Mouse (Mus musculus) MEL (cell line): ENCODE measurements around the gene C9. TPM values are rescaled to one million over a fixed set of nuclear protein-coding genes. Genes with fewer than 3 reads are reported as not detected.

Experiments
- DNase-seq: peaks from one replicate; pipeline ENCODE4 v3.0.0; 2011; ENCODE audit warnings: low read depth, low spot score
- H3K27ac ChIP-seq: 2 replicates; pipeline ENCODE4 v1.5.1; 2012; ENCODE audit warnings: low read depth, mild to moderate bottlenecking, control low read depth, low read length, moderate library complexity; ENCODE audit not compliant: control insufficient read depth
- H3K27me3 ChIP-seq, 2 experiments: fragments of 150-350 bp in 1 of 2; sonication (generic) in 1 of 2; 2 replicates each; pipeline ENCODE4 v1.6.1; 2012; ENCODE audit warnings: low read length in 2 of 2, mild to moderate bottlenecking in 2 of 2, improper control_type of control experiment in 1 of 2, moderate library complexity in 1 of 2; ENCODE audit not compliant: insufficient read depth in 2 of 2, control insufficient read depth in 1 of 2
- H3K36me3 ChIP-seq, 2 experiments: 2 replicates each; pipeline ENCODE4 v1.6.1; 2012 to 2014; ENCODE audit warnings: low read length in 2 of 2, improper control_type of control experiment in 1 of 2, inconsistent platforms in 1 of 2, mild to moderate bottlenecking in 1 of 2; ENCODE audit not compliant: insufficient read depth in 2 of 2, control insufficient read depth in 1 of 2
- H3K4me1 ChIP-seq, 2 experiments: fragments of 150-350 bp in 1 of 2; sonication (generic) in 1 of 2; 2 replicates each; pipeline ENCODE4 v1.6.1; 2012; ENCODE audit warnings: low read length in 2 of 2, improper control_type of control experiment in 1 of 2, mild to moderate bottlenecking in 1 of 2; ENCODE audit not compliant: insufficient read depth in 2 of 2, control insufficient read depth in 1 of 2
- H3K4me3 ChIP-seq, 2 experiments: fragments of 150-350 bp in 1 of 2; sonication (generic) in 1 of 2; 2 replicates each; pipeline ENCODE4 v1.5.1; 2012; ENCODE audit warnings: low read depth in 2 of 2, low read length in 2 of 2, mild to moderate bottlenecking in 2 of 2, moderate library complexity in 2 of 2, control low read depth in 1 of 2, improper control_type of control experiment in 1 of 2; ENCODE audit not compliant: control insufficient read depth in 1 of 2, insufficient read depth in 1 of 2
- H3K79me2 ChIP-seq: 2 replicates; pipeline ENCODE4 v1.6.1; 2012; ENCODE audit warnings: mild to moderate bottlenecking, low read length, moderate library complexity; ENCODE audit not compliant: control insufficient read depth, poor library complexity, insufficient read depth
- H3K9ac ChIP-seq: 2 replicates; pipeline ENCODE4 v1.6.1; 2012; ENCODE audit warnings: low read depth, mild to moderate bottlenecking, control low read depth, low read length, moderate library complexity; ENCODE audit not compliant: control insufficient read depth, poor library complexity, severe bottlenecking
- H3K9me3 ChIP-seq: fragments of 150-350 bp; sonication (generic); replicated peaks from 2 replicates; pipeline ENCODE4 v1.6.1; 2012; ENCODE audit warnings: mild to moderate bottlenecking, low read length, improper control_type of control experiment, moderate library complexity; ENCODE audit not compliant: insufficient read depth
- ELF1 ChIP-seq: IDR thresholded peaks from 2 replicates; pipeline ENCODE4 v1.6.1; 2014; ENCODE audit warnings: low read depth, mild to moderate bottlenecking, inconsistent platforms, low read length, improper control_type of control experiment, moderate library complexity
- GATA1 ChIP-seq: IDR thresholded peaks from 2 replicates; pipeline ENCODE4 v1.6.1; 2011; ENCODE audit warnings: low read depth, low read length, improper control_type of control experiment
- HCFC1 ChIP-seq: IDR thresholded peaks from 2 replicates; pipeline ENCODE4 v1.6.1; 2012; ENCODE audit warnings: low read depth, mild to moderate bottlenecking, inconsistent platforms, low read length, improper control_type of control experiment, moderate library complexity
- KAT2A ChIP-seq: conservative IDR thresholded peaks from 2 replicates; pipeline ENCODE4 v1.6.1; 2012; ENCODE audit warnings: low read depth, low read length, improper control_type of control experiment, inconsistent platforms
- MAFK ChIP-seq: IDR thresholded peaks from 2 replicates; pipeline ENCODE4 v1.6.1; 2011; ENCODE audit warnings: low read depth, mild to moderate bottlenecking, low read length, improper control_type of control experiment, borderline replicate concordance
- MEF2A ChIP-seq: IDR thresholded peaks from 2 replicates; pipeline ENCODE4 v1.6.1; 2014; ENCODE audit warnings: low read depth, mild to moderate bottlenecking, inconsistent platforms, low read length, improper control_type of control experiment; ENCODE audit not compliant: poor library complexity, insufficient replicate concordance, severe bottlenecking; ENCODE audit errors: extremely low read depth
- MYB ChIP-seq: IDR thresholded peaks from 2 replicates; pipeline ENCODE4 v1.6.1; 2011; ENCODE audit warnings: mild to moderate bottlenecking, low read depth, low read length, improper control_type of control experiment
- MYC ChIP-seq: IDR thresholded peaks from 2 replicates; pipeline ENCODE4 v1.6.1; 2011; ENCODE audit warnings: low read depth, mild to moderate bottlenecking, low read length, improper control_type of control experiment, moderate library complexity
- POLR2AphosphoS2 ChIP-seq: IDR thresholded peaks from 2 replicates; pipeline ENCODE4 v1.6.1; 2011; ENCODE audit warnings: low read length, improper control_type of control experiment
- RAD21 ChIP-seq: IDR thresholded peaks from 2 replicates; pipeline ENCODE4 v1.6.1; 2011; ENCODE audit warnings: mild to moderate bottlenecking, low read depth, low read length, improper control_type of control experiment
- RCOR1 ChIP-seq: IDR thresholded peaks from 2 replicates; pipeline ENCODE4 v1.6.1; 2012; ENCODE audit warnings: low read depth, mild to moderate bottlenecking, inconsistent platforms, low read length, improper control_type of control experiment
- SIN3A ChIP-seq: IDR thresholded peaks from 2 replicates; pipeline ENCODE4 v1.6.1; 2012; ENCODE audit warnings: low read length, improper control_type of control experiment, inconsistent platforms
- SMC3 ChIP-seq: IDR thresholded peaks from 2 replicates; pipeline ENCODE4 v1.6.1; 2011; ENCODE audit warnings: low read depth, low read length, improper control_type of control experiment
- TBP ChIP-seq: IDR thresholded peaks from 2 replicates; pipeline ENCODE4 v1.8.0; 2011; ENCODE audit warnings: low read depth, low read length, improper control_type of control experiment
- TCF12 ChIP-seq: IDR thresholded peaks from 2 replicates; pipeline ENCODE4 v1.6.1; 2014; ENCODE audit warnings: low read depth, mild to moderate bottlenecking, inconsistent platforms, low read length, improper control_type of control experiment, moderate library complexity
- USF2 ChIP-seq, 2 experiments: IDR thresholded peaks; 2 replicates each; pipeline ENCODE4 v1.6.1; 2011 to 2012; ENCODE audit warnings: improper control_type of control experiment in 2 of 2, low read length in 2 of 2, borderline replicate concordance in 1 of 2, inconsistent platforms in 1 of 2, low read depth in 1 of 2, mild to moderate bottlenecking in 1 of 2; ENCODE audit not compliant: insufficient read depth in 1 of 2
- ZC3H11A ChIP-seq: IDR thresholded peaks from 2 replicates; pipeline ENCODE4 v1.6.1; 2012; ENCODE audit warnings: low read depth, mild to moderate bottlenecking, inconsistent platforms, low read length, improper control_type of control experiment
- ZKSCAN1 ChIP-seq: IDR thresholded peaks from 2 replicates; pipeline ENCODE4 v1.6.1; 2012; ENCODE audit warnings: low read depth, mild to moderate bottlenecking, inconsistent platforms, low read length, improper control_type of control experiment, moderate library complexity
- ZMIZ1 ChIP-seq: IDR thresholded peaks from 2 replicates; pipeline ENCODE4 v1.6.1; 2012; ENCODE audit warnings: low read depth, mild to moderate bottlenecking, inconsistent platforms, low read length, improper control_type of control experiment, moderate library complexity
- ZNF384 ChIP-seq: IDR thresholded peaks from 2 replicates; pipeline ENCODE4 v1.6.1; 2012; ENCODE audit warnings: low read depth, mild to moderate bottlenecking, inconsistent platforms, low read length, improper control_type of control experiment
- polyA plus RNA-seq, 2 experiments: library from polyadenylated mRNA; stranded (reverse) in 1 of 2; unstranded in 1 of 2; fragments of >175 nt in 1 of 2; fragments of >200 nt in 1 of 2; gene quantifications; 2 replicates each; pipeline versions ENCODE4 v1.2.1 to v1.2.4; 2012; ENCODE audit warnings: low replicate concordance in 2 of 2, low read depth in 1 of 2; ENCODE audit not compliant: insufficient read length in 2 of 2, insufficient read depth in 1 of 2, missing spikeins in 1 of 2
- total RNA-seq: library from RNA; depleted of rRNA; stranded (reverse); fragments of 300-350 nt; gene quantifications from 2 replicates; pipeline ENCODE4 v1.2.3, GENCODE M21; 2012

Gene C9
- total and polyA plus RNA-seq, 3 experiments, result not detected

DNA sequence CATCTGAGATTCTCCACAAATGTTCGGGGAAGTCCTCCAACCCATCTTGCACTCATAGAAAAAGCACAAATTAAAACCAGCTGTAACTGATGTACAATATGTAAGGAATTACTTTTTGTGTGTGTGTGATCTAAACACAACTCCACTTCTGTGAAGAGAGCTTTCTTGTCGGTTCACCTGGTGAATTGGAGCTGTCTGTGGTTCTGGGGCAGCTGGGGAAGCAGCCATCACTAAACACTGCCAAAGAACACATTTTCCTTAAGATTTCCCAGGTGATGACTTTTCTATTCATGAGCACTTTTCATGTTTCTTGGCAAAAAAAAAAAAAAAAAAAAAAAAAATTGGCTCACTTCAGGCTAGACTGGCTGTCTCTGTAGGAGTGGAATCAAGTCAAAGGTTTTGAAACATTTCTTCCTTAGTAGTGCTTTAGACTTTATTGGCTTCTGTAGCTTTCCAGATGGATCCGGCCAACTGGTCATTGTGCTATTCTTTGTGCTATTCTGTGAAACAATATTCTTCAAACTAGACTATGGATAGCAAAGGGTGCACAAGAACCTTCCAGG lies 18.3 kb downstream of the C9 start:
- no peak for DNase-seq
- Histone ChIP-seq H3K79me2 (no peaks in the 10 kb centered on the region), H3K9me3 (no peaks in the 10 kb centered on the region), H3K27me3 (no peaks in the 10 kb centered on the region), H3K36me3 (no peaks in the 10 kb centered on the region), H3K27ac (no peak overlapping the region), H3K4me1 (no peaks in the 10 kb centered on the region), H3K4me3 (no peak overlapping the region), H3K9ac (no peak overlapping the region)
- TF ChIP-seq USF2 (IDR thresholded peaks at IDR 0.05; ENCODE audit: borderline replicate concordance in 1 of 2, insufficient read depth in 1 of 2, low read depth in 1 of 2, low read length in 2 of 2), result no peak
- TF ChIP-seq RCOR1, result no peak
- TF ChIP-seq KAT2A, result no peak
- TF ChIP-seq MEF2A, result no peak

DNA sequence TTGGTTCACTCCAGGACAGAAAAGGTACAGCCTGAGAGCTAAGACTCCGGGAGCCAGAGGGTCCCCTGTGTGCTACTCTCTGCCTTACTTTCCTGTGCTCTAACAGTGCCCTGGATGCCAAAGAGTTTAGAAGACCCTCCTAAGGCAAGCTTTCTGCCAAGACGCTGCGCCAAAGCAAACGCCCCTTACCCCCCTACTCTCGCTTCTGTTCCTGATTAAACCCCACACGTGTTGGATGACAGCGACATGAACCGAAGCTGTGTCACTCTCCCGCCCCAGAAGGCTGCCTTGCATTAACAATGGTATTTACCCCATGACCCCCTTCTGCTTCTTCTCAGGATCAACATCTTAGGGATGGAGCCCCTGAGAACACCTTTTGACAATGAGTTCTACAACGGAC lies 21.9 kb downstream of the C9 start:
- H3K9me3 ChIP-seq, result no peaks in the 10 kb centered on the region
- H3K36me3 ChIP-seq, result no peaks in the 10 kb centered on the region
- H3K79me2 ChIP-seq, result no peaks in the 10 kb centered on the region
- H3K4me1 ChIP-seq, result no peaks in the 10 kb centered on the region
- DNase-seq, result no peak
- H3K4me3 ChIP-seq, result no peak overlapping the region
- TF ChIP-seq ZNF384 (no peak), ZMIZ1 (no peak), MAFK (no peak), GATA1 (no peak), MYC (no peak), ZC3H11A (no peak), POLR2AphosphoS2 (no peak), HCFC1 (no peak), MYB (no peak), SIN3A (no peak), TBP (no peak), ELF1 (no peak), KAT2A (no peak), SMC3 (no peak), RAD21 (no peak), ZKSCAN1 (no peak), TCF12 (no peak)
- TF ChIP-seq, all 39 proteins: peak for 0
- Histone ChIP-seq H3K27me3 (peaks cover 1 to 2% of the 10 kb centered on the region in 2 experiments; a peak in 3 of 4 replicates), H3K9ac (no peak overlapping the region), H3K27ac (no peak overlapping the region)
